Mouse (Mus musculus): ENCODE measurements around the gene Mlph.
A peak's percentile ranks its signal among the peaks of the same experiment; 100 is the strongest.

The Mlph gene

DNA sequence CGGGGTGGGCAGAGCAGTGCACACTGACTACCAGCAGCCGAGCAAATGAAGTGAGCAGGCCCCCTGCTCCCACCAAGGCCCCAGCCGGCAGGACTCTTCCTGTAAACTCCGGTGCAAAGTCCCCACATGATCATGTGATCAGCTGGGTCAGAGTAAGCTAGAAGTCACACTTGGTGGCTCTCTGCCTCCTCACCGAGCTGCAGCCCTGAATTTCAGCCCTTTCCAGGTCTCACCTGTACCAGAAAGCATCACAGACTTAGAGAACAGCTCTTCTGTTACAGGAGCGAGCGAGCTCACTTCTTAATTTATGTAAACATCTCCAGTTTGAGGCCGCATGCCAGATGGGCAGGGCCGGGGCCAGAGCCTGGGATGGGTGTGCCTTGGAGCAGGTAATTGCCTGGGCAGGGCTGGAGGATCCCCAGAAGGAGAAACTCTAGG is 54.5 kb downstream of the Mlph start, which contains the start of gene Rab17:
Gene Rab17 (minus strand): TSS at position 315 of the 438 bp plus-strand sequence.
- DNase-seq (ENCODE audit: low read depth) = no peak

DNA sequence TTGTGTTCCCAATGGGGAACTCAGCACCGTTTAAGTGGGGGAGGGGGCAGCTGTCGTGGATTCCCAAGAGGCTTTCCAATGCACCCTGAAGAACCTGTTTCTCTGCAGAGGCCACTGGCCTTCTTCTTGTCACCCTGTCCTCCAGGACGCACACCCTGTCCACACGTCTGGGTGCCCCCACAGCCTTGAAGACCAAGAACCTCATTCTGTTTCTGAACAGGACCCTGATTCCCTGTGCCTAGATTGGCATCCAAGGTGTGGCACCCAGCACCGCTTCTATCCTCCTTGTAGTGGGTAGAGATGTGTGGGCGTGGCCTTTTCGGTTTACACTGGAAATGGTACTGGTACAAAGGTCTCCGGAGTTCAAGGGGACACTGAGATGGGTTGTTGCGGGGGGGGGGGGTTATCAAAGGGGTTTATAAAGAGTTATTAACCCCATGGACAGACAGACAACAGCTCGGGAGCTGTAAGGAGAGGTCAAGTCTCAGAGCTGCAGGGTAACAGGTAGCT is 55.1 kb downstream of the Mlph start:
- DNase-seq (ENCODE audit: low read depth) = no peak

DNA sequence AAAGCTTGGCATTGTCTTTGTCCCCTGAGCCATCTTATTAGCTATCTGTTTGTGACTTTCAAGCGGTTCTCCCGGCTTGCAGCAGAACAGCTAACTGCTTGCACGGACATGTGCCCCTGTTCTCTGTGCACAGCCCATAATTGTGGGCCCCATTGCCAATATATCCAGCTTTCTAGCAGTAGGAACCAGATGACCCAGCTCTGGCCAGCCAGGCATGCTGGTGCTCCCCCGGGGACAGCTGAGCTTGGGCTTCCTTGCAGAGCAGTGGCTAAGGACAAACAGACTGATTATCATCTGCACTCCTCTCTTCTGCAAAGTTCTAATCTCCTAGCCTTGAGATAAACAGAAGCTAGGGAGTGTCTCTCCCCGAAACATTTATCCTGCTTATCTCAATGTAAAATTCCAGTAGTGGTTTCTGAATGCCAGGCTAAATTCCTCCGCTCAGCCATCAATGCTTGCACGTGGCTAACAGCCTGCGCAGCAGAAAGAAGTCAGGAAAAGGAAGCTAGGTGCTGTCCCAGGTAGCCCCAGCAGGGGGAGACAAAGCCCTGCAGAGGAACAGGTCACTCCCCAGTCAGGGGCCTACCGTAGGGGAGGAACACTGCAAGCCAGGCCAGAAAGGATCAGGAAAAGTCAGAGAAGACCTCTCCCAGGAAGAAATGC is 58.2 kb downstream of the Mlph start:
- DNase-seq (ENCODE audit: low read depth) = peak; percentile 81

DNA sequence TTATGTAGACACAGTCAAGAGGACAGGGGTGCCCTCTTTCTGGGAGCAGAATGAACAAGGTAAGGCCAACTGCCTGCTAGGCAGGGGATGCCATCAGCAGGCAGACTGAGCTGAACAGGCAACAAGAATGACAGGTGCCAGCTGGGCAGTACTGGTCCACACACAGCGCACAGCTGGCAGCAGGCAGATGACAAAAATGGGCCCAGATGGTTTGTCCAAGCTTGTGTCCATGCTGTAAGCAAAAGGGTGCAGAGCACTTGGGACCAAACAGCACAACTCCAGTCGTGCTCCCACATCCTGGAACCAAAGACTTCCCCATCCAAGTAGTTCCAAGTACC is 58.7 kb downstream of the Mlph start:
- no peak for DNase-seq (ENCODE audit: low read depth)

DNA sequence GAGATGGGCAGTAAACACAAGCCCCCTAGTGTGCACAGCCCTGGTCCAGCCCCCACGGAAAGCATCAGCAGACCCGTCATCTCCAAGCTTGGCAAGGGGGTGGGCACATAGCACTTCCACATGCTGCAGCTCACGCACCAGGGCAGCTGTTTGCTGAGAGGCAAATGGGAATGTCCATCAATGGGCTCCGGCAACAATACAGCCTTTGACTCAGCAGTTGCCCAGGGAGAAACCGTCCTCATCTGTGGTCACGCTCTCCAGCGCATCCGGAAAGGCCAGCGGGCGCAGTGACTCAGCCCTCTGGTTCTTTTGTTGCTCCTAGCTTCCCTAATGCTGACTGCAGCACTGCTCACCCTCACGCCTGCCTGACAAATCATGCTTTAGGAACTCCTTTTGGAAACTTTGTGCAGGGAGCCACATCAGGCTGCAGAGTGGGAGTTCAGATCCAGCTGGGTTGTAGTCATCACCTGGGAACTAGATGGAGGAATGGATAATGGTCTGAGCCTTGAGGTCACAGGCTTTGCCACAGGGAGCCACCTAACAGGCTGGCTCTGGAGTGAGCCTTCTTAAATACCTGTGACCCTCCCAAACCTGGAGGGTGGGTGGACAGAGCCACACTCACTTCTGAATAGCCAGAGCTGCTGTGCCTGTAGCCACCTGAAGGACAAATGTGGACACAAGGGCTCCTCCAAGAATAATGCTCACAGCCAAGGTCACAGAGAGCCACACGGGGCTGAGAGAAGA is 60.2 kb downstream of the Mlph start:
- no peak for DNase-seq (ENCODE audit: low read depth)

DNA sequence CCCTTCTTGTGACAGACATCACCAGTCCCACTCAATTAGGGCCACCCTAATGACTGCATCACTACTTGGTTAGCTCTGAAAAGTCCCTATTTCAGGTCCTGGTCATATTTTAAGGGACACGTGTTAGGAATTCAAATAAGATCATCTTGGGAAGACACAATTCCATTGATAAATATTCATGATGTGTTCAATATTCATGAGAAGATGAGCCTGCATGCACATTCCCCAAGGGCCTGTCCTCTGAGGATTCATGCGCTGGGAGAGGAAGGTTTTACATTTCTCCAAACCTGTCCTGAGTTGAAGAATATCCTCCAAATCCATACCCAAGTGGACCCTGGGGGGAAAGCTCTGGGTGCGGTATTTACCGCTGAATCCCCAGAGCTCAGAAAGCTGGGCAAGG is 61.1 kb downstream of the Mlph start:
- DNase-seq (ENCODE audit: low read depth) = no peak

DNA sequence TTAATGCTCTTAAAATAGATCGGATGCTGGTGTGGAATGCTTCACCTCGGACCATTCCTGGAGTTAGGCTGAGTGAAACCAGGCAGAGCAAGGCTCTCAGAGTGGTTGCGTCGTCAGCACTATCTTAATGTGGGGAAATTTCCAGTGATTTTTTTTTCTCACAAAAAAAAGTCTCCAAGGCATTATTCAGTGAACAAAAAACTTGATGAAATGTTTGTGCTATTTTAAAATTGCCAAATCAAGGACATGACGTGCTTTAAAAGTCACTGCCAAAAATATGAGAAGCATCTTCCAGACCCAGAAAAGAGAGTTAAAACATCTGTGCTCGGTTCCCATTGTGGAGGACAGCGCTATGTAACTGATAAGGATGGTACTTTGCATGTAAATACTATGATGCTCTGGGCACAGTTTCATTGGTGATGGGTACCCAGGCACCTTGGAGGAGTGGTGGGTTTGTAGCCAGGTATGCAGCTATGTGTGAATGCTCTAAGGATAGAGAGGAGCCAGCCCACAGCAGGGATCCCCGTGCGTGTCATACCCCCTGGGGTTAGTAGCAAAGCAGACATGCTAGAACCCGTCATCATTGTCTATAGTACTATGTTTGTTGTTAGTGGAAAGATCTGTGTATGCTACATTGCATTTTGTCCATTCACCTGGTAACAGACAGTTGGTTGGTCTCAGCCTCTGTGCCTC is 65.9 kb downstream of the Mlph start:
- DNase-seq (ENCODE audit: low read depth) = no peak

DNA sequence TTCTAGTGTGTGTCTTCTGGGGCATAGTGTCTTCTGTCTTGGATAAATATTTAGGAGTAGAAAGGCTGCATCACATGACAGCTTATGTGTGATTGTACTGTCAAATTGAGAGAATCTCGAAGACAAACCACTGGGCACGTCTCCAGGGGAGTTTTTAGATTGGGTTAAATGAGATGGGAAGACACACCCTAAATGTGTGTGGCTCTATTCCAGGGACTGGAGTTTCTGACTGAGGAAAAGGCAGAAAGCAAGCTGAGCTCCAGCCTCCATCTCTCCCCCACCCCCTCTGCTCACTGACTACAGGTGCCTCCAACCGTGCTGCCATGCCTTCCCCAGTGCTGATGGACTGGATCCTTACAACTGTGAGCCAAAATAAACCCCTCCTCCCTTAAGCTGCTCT is 66.5 kb downstream of the Mlph start:
- DNase-seq (ENCODE audit: low read depth) = no peak

DNA sequence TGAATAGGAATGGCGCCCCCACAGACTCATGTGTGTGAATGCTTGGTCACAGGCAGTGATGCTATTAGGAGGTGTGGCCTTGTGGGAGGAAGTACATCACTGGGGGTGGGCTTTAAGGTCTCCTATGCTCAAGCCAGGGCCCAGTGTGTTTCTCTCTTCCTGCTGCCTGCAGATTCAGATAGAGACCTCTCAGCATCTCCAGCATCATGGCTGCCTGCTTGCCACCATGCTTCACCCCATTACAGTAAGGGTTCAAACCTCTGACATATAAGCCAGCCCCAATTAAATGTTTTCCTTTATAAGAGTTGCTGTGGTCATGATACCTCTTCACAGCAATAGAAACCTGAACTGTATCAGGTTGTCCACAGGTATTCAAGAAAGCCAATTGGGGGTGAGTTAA is 81.0 kb downstream of the Mlph start:
- DNase-seq (ENCODE audit: low read depth) = no peak

DNA sequence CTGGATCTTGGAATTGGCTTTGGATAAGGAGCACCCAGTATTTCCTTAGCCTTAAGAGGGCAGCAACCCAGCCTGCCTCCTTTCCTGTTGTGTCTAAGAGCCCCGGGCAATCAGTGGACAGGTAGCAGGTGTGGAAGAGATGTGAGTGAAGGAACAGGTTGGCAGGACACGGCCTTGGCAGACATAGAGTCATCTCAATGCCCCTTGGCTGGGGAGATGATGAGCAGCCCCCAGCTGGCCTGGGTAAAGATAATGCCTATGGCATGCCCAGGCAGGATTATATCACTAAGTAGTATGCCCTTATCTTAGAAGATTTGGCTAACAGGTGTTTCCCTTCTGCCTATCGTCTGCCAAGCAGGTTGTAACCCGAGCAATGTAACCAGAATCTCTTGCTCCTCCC is 82.3 kb downstream of the Mlph start:
- DNase-seq (ENCODE audit: low read depth) = no peak

DNA sequence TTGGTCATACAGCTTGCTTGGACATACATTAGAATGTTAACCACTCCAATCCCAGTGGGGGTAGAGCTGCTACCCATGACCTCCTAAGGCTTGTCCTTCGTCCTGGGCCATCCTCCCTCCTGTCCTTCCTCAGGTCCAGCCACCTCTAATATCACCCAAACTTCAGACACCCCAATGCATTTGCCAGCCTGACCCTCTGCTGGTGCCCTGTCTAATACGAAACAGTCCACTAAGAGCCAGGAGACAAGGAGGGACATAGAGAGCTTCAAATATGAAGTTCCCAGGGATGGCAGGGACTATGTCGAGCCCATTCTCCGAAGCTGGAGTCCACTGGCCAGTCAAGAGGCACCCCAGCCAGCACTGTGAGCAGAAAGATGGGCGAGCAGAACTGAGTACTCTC is 82.8 kb downstream of the Mlph start:
- no peak for DNase-seq (ENCODE audit: low read depth)

DNA sequence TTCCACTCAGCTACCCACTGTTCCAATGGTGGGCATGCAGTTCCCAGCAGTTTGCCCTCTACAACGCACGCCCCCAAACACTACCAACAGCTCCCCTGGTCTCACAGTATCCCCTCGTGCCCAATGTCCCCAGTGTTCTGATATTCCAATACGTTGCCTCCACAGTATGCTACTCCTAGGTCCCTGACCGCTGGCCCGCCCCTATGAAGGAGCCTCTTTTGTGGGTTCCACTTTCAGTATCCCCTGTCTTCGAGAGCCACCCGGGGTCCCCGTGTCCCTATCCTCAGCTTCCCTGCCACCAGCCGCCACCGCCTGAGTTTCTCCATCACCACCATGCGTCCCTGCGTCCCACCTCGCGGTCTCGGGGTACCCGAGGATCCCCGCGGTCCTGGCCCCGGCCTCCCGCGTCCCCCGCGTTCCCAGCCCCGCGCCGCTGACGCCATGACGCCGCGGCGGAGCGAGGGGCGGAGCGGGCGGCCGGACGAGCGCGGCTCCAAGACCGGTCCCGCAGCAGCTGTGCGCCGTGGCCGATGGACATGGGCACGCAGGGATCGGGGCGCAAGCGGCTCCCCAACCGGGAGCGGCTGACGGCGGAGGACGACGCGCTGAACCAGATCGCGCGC is 83.5 kb downstream of the Mlph start, which contains the start of gene Lrrfip1:
Gene Lrrfip1 (plus strand): TSS at position 470 of the 623 bp plus-strand sequence.
- DNase-seq (ENCODE audit: low read depth) = no peak

DNA sequence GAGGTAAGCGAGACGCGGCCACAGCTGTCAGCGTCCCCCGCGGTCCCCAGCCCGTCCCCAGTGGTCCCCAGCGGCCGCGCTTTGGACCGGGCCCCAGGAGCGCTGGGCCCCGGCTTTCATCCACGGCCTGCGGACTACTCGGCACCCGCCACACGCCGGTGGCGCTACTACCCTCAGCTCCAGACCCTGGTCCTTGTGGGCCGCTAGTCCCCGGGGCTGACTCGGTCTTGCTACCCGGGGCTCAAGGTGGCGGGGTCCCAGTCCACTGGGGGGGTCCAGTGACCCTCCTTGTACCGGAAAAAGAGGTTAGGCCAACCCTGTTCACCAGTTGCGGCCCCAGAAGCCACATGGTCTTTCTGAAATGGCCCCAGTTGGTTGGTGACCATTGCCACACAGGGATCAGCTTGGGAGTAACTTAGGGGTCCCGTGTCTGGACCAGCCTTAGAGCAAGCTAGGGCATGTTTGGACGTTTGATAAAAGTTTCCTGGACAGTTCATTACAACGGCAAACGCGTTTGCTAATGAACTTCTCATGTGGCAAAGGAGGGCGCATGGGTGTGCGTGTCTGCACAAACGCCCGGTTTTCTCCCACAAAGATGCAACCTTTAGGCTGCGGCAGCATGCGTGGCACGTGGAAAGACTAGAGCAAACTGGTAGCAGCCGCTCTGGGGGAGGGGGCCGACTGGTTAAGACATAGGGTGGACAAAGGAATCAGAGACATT is 84.2 kb downstream of the Mlph start:
- DNase-seq (ENCODE audit: low read depth) = no peak

DNA sequence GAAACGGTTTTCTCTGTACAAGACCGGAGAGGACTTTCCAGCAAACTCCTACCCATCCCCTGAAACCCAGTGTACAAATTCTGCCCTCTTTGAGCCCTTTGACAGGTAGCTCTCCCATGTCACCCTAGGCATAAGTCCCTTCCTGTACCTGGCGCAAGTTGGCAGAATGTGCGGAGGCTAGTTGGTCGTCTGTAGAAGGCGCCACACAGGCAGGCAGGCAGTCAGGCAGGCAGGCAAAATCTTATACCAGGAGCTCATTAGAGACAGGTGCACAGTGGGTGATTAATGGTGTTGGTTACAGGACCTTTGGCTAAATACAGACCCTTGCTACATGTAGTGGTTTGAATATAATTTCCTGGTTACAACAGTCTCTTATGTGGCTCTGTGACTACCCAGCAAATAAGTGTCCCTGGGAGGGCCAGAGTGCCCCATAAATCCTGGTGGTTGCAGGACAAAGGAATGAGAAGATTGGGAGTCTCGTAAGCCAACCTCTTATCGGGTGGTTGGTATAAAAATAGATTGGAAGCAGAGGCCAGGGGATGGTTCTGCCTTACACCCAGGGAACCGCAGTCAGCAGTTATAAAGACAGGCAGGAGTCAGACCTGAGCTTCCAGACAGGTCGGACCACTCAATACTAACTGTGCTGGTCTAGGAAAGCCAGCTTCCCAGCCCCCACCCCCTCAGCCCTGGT is 85.2 kb downstream of the Mlph start:
- DNase-seq (ENCODE audit: low read depth) = no peak
